Mouse (Mus musculus) layer of hippocampus, adult 2 months (tissue): ENCODE results near the gene Tango6. TPM values are rescaled to one million over a fixed set of nuclear protein-coding genes. Genes with fewer than 3 reads are reported as not detected.
"Not testable (repeated sequence)": the region's sequence is repeated elsewhere in the genome, so short reads cannot be mapped to it uniquely, and the experiment has no call there.

Source experiments
- DNase-seq, 2 experiments: peaks; one replicate each; pipeline ENCODE4 v3.0.0; 2022; ENCODE audit warnings: low spot score in 2 of 2
- H3K27ac ChIP-seq: fragments of 200-600 bp; 2 replicates; pipeline ENCODE4 v1.8.1; 2022
- H3K4me3 ChIP-seq: fragments of 200-600 bp; 2 replicates; pipeline ENCODE4 v1.8.1; 2022; ENCODE audit warnings: mild to moderate bottlenecking
- CTCF ChIP-seq: fragments of 200-600 bp; conservative IDR thresholded peaks from 2 replicates; pipeline ENCODE4 v1.8.1; 2022; ENCODE audit warnings: antibody characterized with exemption, mild to moderate bottlenecking, moderate library complexity
- total RNA-seq, 2 experiments: library from RNA; stranded (reverse); gene quantifications; 2 replicates each; pipeline ENCODE4 v1.2.3; 2021

Gene Tango6
- total RNA-seq, 2 experiments from 2014 or later, result 6.7 to 6.9 TPM

DNA sequence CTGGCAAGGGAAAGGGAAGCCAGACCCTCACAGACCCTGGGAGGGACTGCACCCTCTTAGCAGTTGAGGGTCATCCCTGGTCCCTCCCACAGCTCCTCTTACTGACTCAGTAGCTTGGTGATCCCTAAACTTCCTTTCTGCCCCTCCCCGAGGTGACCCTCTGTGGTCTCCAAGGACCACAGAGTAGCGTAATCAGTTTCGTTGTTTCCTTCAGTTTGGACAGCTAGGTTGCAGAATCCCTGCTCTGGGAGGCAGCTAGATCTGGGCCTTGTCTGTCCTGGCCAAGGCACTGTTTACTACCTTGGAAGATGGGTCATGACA lies 172.3 kb downstream of the Tango6 start:
- Histone ChIP-seq H3K27ac (no peak overlapping the region), H3K4me3 (no peak overlapping the region)
- DNase-seq, result no peak
- no peak for TF ChIP-seq CTCF

DNA sequence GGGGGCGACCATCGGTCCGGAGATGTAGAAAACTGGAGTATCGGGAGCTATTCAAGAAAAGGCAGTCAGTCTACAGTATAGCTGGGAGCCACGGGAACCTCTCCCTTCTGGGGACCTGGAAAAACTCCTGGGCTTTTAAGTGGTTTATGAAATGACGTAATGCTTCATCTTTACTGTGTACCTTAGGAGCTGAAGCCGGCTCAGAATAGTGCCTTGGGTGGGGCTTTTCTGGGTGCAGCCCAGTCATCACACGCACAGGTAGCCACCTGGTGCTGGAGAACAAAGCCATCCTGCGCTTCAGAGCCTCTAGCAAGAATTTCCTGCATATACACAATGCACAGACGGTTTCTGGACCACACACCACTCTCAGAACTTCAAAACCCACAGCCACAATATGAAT lies 180.0 kb downstream of the Tango6 start:
- DNase-seq, result no peak
- Histone ChIP-seq H3K4me3 (no peak overlapping the region), H3K27ac (no peak overlapping the region)
- no peak for TF ChIP-seq CTCF

- no peak overlapping the region for H3K27ac ChIP-seq
- no peak for TF ChIP-seq CTCF
- no peak overlapping the region for H3K4me3 ChIP-seq
- no peak for DNase-seq
These were observed 182.5 kb downstream of the Tango6 start for GRCm38 (mm10) chr8:106865354-106865753.

DNA sequence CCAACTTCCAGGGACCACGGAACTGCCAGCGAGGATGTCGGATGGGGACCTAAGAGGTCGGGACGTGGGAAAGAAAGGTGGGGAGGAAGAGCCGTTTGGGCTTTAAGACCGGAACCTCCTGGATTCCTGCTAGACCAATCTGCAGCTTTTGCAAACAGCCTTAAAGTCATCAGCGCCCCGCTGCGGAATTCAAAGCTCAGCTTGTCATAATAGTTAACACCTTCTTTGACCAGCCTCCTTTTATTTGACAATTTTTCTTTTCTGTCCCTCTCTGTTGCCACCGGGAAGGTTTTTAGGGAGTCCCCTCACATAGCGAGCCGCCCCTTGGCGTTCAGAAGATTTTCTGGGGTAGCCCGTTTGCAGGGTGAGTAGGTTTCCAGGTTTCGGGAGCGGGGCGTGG lies 187.2 kb downstream of the Tango6 start, which contains the start of gene Has3:
Gene Has3, plus strand, starts transcription at position 192 of the 400 bp plus-strand sequence.
- Histone ChIP-seq H3K4me3 (peak within 1 kb of the TSS; percentile 79), H3K27ac (peak within 1 kb of the TSS; percentile 68)
- no peak for DNase-seq
- 0 out of 2 replicates have a peak, but pooled peaks have one; percentile 41 for TF ChIP-seq CTCF

DNA sequence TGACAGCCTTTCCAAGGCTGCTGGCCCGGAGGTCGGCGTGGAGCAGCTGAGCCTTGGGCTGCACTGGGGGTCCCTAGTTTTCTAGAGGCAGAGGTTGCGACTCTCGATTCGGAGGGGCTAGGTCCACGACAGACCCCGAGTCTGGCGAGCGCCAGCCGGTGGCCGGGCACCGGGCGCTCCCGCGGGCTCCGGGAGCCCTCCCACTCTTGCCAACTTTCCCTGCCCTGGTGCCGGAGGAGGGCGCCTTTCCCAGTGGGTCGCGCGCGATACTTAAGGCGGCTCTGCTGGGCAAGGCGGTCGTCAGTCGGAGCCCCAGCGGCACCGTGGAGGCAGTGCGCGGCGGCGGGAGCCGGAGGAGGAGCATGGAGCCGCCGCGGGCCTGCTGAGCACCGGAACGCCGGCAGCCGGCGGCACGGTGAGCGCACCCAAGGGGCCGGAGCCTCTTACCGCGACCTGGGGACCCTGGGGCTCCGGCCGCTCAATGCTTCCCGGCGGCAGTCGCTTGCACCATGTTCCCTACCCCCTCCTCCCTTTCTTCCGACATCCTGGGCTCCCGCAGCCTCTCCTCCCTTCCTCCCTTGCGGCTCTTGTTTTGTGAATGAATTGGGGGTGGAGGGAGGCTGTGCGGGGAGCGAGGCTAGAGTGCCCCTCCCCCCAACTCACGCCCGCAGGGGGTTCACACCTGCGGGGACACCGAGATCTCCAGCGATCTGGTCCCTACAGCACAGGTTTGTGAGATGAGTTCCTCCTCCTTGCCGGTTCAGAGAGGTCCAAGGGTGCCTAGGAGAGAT lies 187.9 kb downstream of the Tango6 start:
- peak; percentile 66 for TF ChIP-seq CTCF
- Histone ChIP-seq H3K27ac (peak overlapping the region; percentile 68), H3K4me3 (peak overlapping the region; percentile 79)
- peak; percentile 20 to 59 for DNase-seq

GRCm38 (mm10) chr8:106871328-106871926 lies 188.6 kb downstream of the Tango6 start:
- no peak for DNase-seq
- Histone ChIP-seq H3K4me3 (peak overlapping the region; percentile 79), H3K27ac (peak overlapping the region; percentile 68; the same call in 1 of the 2 replicates)
- TF ChIP-seq CTCF, result no peak

DNA sequence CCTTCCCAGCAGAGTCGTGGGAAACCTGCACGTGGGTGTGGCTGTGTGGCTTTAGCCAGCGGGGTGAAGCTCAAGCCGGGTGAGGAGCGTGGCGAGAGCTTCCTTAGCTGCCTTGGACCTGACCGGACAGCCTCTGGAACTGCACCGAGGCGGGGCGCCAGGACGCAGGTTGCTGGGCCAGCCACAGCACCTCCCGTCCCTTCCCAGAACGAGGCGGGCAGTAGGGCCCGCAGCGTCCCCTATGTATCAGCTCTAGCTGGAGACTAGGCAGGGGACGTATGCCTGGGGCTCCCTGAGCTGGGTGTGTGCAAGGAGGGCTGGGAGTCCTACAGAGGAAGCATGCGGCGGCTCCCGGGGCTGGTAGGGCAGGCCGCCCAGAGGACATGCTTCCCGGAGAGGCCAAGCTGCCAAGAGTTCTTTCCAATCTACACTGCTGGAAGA lies 189.1 kb downstream of the Tango6 start:
- no peak for DNase-seq
- TF ChIP-seq CTCF, result peak; percentile 30; the same call in 1 of the 2 replicates
- Histone ChIP-seq H3K4me3 (peak overlapping the region; percentile 79), H3K27ac (0 out of 2 replicates have a peak overlapping the region, but pooled peaks have one; percentile 18)

- Histone ChIP-seq H3K4me3 (peak overlapping the region; percentile 79), H3K27ac (no peak overlapping the region)
- TF ChIP-seq CTCF, result no peak
- no peak for DNase-seq
These were observed 189.7 kb downstream of the Tango6 start for GRCm38 (mm10) chr8:106872454-106873034.

- H3K4me3 ChIP-seq, result no peak overlapping the region
- no peak for DNase-seq
- H3K27ac ChIP-seq, result no peak overlapping the region
- TF ChIP-seq CTCF, result no peak
These were observed 197.3 kb downstream of the Tango6 start for GRCm38 (mm10) chr8:106880121-106880707.

GRCm38 (mm10) chr8:106884094-106884493 lies 201.2 kb downstream of the Tango6 start:
- not testable (repeated sequence) for DNase-seq, H3K4me3 ChIP-seq, H3K27ac ChIP-seq

- H3K4me3 ChIP-seq, DNase-seq, H3K27ac ChIP-seq: not testable (repeated sequence)
These were observed 202.0 kb downstream of the Tango6 start for GRCm38 (mm10) chr8:106884826-106885400.

DNA sequence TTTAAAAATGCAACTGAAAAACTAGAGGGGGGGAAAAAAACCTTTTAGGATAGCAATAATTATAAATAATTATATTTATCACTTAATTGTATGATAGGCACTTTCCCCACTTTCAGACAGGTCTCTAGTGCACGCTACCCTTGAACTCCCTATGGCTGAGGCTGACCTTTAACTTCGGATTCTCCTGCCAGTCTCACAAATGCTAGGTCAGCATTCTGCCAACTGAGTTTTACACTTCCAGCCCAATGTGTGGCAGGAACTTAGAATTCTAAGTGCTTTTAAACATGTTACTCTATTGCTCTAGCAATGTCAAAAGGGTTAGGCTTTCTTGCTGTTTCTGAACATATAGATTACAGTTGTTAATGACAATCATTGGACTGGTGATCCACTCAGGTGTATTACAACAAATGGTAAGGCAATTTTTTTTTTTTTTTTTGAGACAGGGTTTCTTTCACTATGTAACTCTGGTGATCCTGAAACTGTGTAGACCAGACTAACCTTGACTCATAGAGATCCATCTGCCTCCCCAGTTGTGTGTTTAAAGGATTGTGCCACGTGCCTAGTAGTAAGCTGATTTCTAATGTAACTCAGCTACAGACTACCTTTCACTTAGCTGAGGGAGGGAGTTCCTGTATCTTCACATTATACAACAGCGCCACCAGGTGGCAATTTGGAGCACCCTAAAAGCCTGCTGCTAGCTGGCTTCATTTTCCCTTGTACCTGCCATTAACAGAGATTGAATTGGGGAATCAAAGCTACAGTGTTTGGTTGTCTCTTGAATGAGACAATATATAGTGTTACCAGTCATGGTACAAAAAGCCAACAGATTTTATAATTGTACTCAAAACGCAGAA lies 204.7 kb downstream of the Tango6 start:
- TF ChIP-seq CTCF, result peak; percentile 96
- peak; percentile 67 to 84 for DNase-seq
- Histone ChIP-seq H3K27ac (no peak overlapping the region; the same call in 1 of the 2 replicates), H3K4me3 (no peak overlapping the region)
